Mouse (Mus musculus) embryonic fibroblast, embryonic 13.5 days (primary cell): ENCODE results near the gene Wfdc8.

ENCODE experiments used
- CTCF ChIP-seq: IDR thresholded peaks from 2 replicates; pipeline ENCODE4 v1.5.1; 2011; ENCODE audit warnings: mild to moderate bottlenecking, control low read depth, low read length, moderate library complexity, borderline replicate concordance; ENCODE audit not compliant: insufficient read depth
- POLR2A ChIP-seq: IDR thresholded peaks from 2 replicates; pipeline ENCODE4 v1.6.1; 2011; ENCODE audit warnings: low read depth, mild to moderate bottlenecking, control low read depth, low read length, moderate library complexity

GRCm38 (mm10) chr2:164560106-164560505, 53.3 kb downstream of the Wfdc8 start:
- no peak for TF ChIP-seq CTCF
- no peak for TF ChIP-seq POLR2A
